Mouse (Mus musculus): ENCODE results near the gene Vsig8.

Gene Vsig8

DNA sequence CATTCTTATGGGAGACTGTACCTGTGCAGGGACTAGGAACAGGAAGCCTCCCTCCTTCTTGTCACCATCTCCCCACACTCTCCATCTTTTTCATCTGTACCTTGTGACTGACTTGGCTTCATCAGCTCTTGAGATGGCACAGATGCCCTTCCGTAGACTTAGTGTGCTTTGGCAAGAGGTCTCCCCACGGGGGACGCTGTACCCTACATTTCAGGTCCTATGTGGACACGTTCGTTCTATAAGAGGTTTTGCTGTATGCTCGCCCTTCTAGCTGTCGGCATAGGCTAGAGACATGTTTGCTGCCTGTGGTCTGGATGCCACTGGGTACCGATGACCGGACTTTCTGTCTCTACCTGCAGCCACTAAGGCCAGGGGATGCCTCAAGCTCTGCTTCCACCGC, 28.3 kb upstream of the Vsig8 start:
- no peak for DNase-seq (ENCODE audit: extremely low read depth, low read depth)

DNA sequence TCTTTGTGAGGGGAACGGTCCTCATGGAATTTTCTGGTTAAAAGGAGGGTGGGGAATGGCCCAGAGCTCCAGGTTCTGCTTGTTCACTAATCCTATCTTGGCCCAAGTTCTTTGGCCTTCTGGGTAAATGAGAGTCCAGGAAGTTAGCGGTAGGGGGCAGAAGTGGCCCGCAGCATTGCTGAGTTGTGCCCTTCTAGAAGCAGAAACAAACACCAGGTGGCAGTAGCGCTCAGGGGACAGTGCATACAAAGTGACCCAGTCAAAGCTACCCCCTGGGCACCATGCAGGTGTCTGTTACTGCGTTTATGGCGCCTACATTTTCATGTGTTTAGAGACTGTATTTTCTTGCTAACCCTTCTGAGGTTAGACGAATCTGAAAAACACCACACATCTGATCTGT, 27.0 kb upstream of the Vsig8 start:
- no peak for DNase-seq (ENCODE audit: extremely low read depth, low read depth)

DNA sequence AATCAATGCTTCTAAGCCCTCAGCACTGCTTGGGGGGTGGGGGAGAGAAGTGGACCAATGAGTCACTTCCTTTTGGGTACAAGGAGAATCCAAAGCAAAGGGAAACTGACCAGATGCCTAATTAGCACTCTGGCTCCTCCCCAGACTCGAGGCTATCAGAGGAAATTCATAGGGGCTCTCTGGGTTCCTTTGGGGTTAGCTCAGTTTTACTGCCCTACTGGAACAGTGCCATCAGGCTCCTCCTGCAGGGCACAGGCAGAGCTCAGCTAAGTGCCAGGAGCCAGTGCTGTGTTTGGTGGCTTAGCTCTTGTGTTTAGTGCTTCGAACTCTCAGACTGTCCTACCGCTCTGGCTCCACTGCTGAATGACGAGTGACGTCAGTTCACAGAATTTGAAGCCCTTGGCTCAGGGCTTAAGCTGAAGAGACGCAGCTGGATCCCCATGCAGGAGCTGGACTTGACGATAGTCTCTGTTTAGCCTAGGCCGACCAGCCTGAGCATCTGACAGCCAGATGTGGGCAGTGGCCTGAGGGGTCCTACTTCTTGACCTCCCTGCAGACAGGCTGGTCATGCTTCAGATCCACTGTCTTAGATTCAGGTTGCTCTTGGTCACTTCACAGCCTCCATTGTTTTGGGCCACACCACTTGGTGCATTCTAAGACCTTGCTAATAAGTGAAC, 25.1 kb upstream of the Vsig8 start:
- no peak for DNase-seq (ENCODE audit: extremely low read depth, low read depth)

GRCm38 (mm10) chr1:172532551-172532950, 23.2 kb upstream of the Vsig8 start:
- DNase-seq (ENCODE audit: extremely low read depth, low read depth), result no peak

- no peak for DNase-seq (ENCODE audit: extremely low read depth, low read depth)
These were observed 20.6 kb upstream of the Vsig8 start for GRCm38 (mm10) chr1:172535116-172535515.

GRCm38 (mm10) chr1:172539827-172540226, 15.9 kb upstream of the Vsig8 start:
- no peak for DNase-seq (ENCODE audit: extremely low read depth, low read depth)

DNA sequence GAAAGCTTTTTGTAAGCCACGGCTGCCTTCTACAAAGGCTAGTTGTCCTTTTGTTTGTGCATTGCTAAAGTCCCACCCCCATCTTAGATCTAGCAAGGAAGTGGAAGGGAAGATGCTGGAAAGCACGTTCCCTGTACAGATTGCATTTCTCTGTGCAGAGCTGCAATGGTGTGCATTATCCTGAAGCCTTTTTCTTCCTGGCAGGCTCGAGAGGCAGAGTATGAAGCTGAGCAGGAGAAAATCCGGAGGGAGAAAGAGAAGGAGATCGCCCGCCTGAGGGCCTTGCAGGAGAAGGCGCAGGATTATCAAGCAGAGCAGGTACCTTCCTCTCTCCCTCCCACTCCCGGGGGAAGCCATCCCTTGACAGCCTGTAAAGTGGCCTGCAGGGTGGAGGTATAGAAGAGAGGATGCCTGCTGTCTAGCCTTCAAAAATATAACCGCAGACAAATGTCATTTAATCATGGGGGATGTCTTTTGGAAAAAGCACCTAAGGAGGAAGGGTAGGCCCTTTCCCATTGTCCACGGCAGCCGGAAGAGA, 15.4 kb upstream of the Vsig8 start:
- no peak for DNase-seq (ENCODE audit: extremely low read depth, low read depth)

GRCm38 (mm10) chr1:172546062-172546461, 9.7 kb upstream of the Vsig8 start:
- DNase-seq (ENCODE audit: extremely low read depth, low read depth), result no peak

DNA sequence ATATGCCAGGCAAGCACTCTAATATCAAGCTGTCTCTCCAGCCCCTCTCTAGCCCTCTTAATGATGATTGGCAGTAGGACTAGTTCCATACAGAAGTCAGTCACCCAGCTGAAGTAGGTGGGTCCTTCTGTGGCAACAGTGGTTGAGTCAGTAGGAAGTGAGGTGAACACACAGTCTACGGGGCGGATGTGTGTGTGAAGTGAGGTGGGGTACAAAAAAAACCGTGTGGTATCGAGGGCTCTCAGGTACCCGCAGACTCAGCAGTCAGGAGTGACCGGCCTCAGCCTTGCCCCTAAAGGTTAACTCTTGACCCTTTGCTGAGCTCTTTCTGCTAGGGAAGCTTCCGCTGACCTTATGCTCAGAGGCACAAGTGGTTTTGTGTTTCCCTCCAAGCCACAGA, 7.2 kb upstream of the Vsig8 start:
- no peak for DNase-seq (ENCODE audit: extremely low read depth, low read depth)

GRCm38 (mm10) chr1:172549314-172549713, 6.4 kb upstream of the Vsig8 start:
- no peak for DNase-seq (ENCODE audit: extremely low read depth, low read depth)

DNA sequence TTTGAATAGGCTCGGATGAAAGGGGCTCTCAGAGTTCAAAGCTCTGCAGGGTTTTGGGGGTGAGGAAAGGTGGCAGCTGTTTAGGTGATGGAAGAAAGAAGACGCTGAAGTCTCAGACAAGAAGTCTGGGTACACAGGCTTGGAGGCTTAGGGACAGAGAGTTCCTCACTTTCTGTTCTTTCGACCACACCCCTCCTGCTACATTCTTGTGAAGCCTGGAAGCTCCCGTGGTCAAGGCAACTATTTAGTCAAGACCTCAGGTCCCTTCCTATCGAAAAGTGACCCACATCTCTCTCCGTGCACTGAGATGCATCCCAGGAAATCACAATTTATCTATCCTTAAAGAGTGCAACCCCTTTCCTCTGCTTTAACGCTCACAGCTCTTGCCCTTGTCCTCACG, 6.0 kb upstream of the Vsig8 start:
- no peak for DNase-seq (ENCODE audit: extremely low read depth, low read depth)

- peak; percentile 70 for DNase-seq (ENCODE audit: extremely low read depth, low read depth)
These were observed 5.2 kb upstream of the Vsig8 start for GRCm38 (mm10) chr1:172550551-172550951.

- no peak for DNase-seq (ENCODE audit: extremely low read depth, low read depth)
These were observed 4.7 kb upstream of the Vsig8 start for GRCm38 (mm10) chr1:172551009-172551408.

GRCm38 (mm10) chr1:172552623-172553022, 3.1 kb upstream of the Vsig8 start:
- DNase-seq (ENCODE audit: extremely low read depth, low read depth), result no peak

DNA sequence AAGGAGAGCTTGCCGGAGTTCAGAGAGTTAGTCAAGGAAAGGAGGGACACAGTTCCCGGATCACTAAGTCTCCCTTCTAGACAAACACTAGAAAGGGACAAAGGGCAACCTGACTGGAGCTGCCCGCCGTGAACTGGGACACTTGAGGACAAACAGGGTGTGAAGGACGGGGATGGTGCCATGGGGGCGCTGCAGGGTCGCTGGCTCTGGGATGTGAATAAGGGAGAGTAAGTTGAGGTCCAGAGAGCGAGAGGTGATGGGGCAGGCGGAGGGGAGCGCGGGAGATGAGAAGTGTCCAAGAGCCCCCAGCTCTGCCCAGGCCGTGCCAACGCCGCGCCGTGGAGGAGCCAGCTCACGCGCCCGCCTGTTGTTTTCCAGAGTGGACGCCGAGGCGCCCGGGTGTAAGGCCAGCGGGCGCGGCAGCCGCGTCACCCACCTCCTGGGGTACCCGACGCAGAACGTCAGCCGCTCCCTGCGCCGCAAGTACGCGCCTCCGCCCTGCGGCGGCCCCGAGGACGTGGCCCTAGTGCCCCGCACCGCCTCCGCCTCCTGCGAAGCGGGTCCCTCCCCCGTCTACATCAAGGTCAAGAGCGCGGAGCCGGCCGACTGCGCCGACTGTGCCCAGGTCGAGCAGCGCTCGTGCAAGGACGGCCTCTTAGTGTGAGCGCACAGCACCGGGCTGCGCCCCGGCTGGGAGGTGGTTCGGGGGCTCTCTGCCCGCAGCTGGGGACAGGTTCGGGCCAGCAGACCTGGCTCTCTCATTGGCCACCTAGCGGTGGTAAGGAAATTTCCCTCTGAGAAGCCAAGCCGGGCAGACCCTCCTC, 7.1 kb downstream of the Vsig8 start:
- DNase-seq (ENCODE audit: extremely low read depth, low read depth), result no peak

DNA sequence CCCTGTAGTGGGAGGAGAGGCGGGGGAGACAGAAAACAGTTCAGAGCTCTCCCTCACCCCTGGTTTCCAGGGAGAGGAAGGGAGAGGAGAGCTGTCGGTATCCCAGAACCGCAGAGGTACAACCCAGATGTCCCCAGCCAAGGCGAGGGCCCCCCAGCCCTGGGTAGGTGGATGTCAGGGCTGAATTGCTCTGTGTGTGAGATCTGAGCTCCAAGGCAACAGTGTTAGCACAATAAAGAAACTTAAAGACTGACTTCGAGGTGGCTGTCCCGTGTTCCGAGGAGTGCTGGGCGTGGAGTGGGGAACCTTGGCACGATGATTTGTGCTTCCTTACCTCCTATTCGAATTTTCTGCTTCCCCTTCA, 7.7 kb downstream of the Vsig8 start:
- DNase-seq (ENCODE audit: extremely low read depth, low read depth), result no peak

DNA sequence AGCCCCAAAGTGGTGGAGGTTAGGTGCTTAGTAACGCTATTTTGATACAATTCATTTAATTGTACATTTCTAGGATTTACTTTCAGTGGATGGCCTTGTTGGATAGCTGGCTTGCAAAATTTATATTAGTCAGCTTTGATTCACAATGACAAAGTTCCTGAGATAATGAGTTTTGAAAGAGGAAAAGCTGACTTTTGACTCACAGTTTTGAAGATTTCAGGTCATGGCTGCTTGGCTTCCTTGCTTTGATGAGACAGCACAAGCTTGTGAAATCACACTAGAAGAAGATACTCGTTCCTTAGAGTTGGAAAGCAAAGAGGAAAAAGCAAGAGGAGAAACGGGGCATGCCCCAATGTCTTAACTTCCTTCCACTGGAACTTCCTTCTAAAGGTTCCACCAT, 10.4 kb downstream of the Vsig8 start:
- no peak for DNase-seq (ENCODE audit: extremely low read depth, low read depth)

- no peak for DNase-seq (ENCODE audit: extremely low read depth, low read depth)
These were observed 12.0 kb downstream of the Vsig8 start for GRCm38 (mm10) chr1:172567758-172568157.

DNA sequence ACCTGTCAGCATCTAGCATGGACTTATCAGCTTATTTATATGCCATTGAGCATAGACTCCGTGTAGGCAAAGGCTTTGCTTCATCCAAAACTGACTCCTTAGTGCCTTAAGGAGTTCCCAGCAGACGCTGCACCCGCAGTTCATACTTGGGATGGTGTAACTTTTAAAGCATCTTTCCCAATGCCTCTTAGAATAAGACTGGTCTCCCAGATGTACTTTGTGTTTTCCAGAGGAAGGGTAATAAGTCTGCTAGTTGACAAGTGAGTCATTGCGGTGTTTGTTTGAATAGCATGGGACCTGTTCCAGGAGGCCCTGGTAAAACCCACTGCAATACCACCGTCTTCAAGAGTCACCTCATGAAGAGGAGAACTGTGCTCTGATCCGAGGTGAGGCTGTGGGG, 24.4 kb downstream of the Vsig8 start:
- DNase-seq (ENCODE audit: extremely low read depth, low read depth), result no peak

DNA sequence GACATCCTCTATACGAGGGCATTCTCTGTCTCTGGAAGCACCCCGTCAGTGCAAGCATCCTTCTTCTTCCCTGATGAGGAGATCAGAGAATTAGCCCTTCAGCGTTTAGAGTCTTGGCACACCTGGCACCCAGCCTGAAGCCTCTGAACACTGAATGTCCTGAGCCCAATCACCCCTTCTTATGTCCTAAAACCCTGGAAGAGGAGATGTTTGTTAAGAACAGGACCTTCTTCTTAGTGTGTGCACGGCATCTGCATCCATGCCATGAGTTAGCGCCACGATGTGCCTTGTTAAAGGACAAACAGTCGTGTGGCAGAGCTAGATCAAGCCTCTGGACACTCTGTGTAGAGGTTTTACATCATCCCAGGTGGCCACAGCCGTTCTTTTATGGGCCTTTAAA, 26.7 kb downstream of the Vsig8 start:
- no peak for DNase-seq (ENCODE audit: extremely low read depth, low read depth)

- DNase-seq (ENCODE audit: extremely low read depth, low read depth), result no peak
These were observed 28.5 kb downstream of the Vsig8 start for GRCm38 (mm10) chr1:172584271-172584670.

GRCm38 (mm10) chr1:172585026-172585425, 29.3 kb downstream of the Vsig8 start:
- DNase-seq (ENCODE audit: extremely low read depth, low read depth), result no peak

Data from MEL-GATA-1-ER (cell line).